Comparison of ENCODE assay signal across 16 mouse cellular contexts in the genomic region with DNA sequence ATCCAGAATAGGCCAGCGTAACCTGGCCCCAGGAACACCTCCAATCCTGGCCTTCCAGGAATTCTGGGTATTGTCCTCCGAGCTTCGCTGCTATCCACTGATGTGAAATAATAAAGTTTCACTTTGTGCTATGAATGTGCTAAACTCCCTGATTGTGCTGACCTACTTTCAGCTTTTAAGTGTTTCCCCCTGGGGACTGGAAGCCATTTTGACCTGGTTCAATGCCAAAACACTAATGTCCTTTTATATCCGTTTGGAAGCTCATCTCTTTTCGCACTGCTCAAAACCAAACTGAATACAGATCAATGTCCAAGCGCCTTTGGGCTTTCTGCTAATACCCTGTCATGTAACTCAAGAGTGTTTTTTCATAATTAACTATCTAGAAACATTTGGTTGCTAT. TPM values are rescaled to one million over a fixed set of nuclear protein-coding genes. Genes with fewer than 3 reads are reported as not detected.
DNase-seq lines count a peak whose midpoint lies in the region; ATAC-seq lines count a peak whose summit lies in the region.
"Had no signal": no experiment of that assay in that cellular context is flagged by ENCODE, and none has a peak within 500 bp of the region (broad histone marks: within the 10 kb centered on the region; RNA-seq: fewer than 3 reads in every experiment).

No protein-coding gene starts in this region.

- H3K4me3 ChIP-seq in heart, embryonic 10.5 days = no peak overlapping the region
- no peak overlapping the region for H3K4me3 ChIP-seq in neural tube, embryonic 15.5 days (replicated peaks)
- H3K4me3 ChIP-seq: embryonic facial prominence, embryonic 13.5 days had no signal

- H3K27me3 ChIP-seq in heart, embryonic 10.5 days (ENCODE audit: insufficient read depth, poor library complexity, severe bottlenecking) = no peaks in the 10 kb centered on the region
- no peaks in the 10 kb centered on the region for H3K27me3 ChIP-seq in neural tube, embryonic 15.5 days (replicated peaks)
- H3K27me3 ChIP-seq: embryonic facial prominence, embryonic 13.5 days had no signal

- no peaks in the 10 kb centered on the region for H3K9me3 ChIP-seq in heart, embryonic 10.5 days
- H3K9me3 ChIP-seq in neural tube, embryonic 15.5 days (replicated peaks) = no peaks in the 10 kb centered on the region
- H3K9me3 ChIP-seq: embryonic facial prominence, embryonic 13.5 days; G1E had no signal

- peaks cover 12% of the 10 kb centered on the region; the same call in 1 of the 2 replicates for H3K4me1 ChIP-seq in heart, embryonic 10.5 days
- H3K4me1 ChIP-seq in neural tube, embryonic 15.5 days = peaks cover 35% of the 10 kb centered on the region

- H3K27ac ChIP-seq in heart, embryonic 10.5 days = no peak overlapping the region
- peak overlapping the region; percentile 0; the same call in 1 of the 2 replicates for H3K27ac ChIP-seq in neural tube, embryonic 15.5 days (replicated peaks)
- H3K27ac ChIP-seq: embryonic facial prominence, embryonic 13.5 days; hindbrain, embryonic 14.5 days had no signal

- WGBS in heart, embryonic 10.5 days = 88% methylated on average over 6 of the region's 6 CpGs
- WGBS in neural tube, embryonic 15.5 days = 65% methylated on average over 6 of the region's 6 CpGs

- DNase-seq in heart, postnatal 10 days = peak; percentile 25 to 37
- no peak for DNase-seq in heart, embryonic 10.5 days (ENCODE audit: low spot score)
- DNase-seq in lung, postnatal 10 days = peak; percentile 19
- no peak for DNase-seq in lung, postnatal 4 days
- peak; percentile 71 for DNase-seq in MN1 (ENCODE audit: low spot score)
- no peak for DNase-seq in urinary bladder, adult 2 months (ENCODE audit: low spot score)
- DNase-seq: cerebellum, adult 9-11 months; forebrain, postnatal 0 days; gastrocnemius, postnatal 10 days; kidney, adult 8-10 months; left cerebral cortex, postnatal 4 days; lung, adult 2 months had no signal

- H3K36me3 ChIP-seq in heart, embryonic 10.5 days = peaks cover 2% of the 10 kb centered on the region; the same call in 1 of the 2 replicates
- 0 out of 2 replicates have a peak, but pooled peaks cover 6% of the 10 kb centered on the region for H3K36me3 ChIP-seq in neural tube, embryonic 15.5 days
- H3K36me3 ChIP-seq: G1E had no signal

- H3K9ac ChIP-seq in neural tube, embryonic 15.5 days (replicated peaks) = no peak overlapping the region
- H3K9ac ChIP-seq: embryonic facial prominence, embryonic 13.5 days; forebrain, postnatal 0 days; hindbrain, embryonic 14.5 days had no signal

- intact Hi-C loops in heart, postnatal 10 days (cut with DNase I) = no loop called here

- no peak for ATAC-seq in neural tube, embryonic 15.5 days (ENCODE audit: low FRiP score)
- ATAC-seq: forebrain, postnatal 0 days had no signal

- H3K4me2 ChIP-seq in neural tube, embryonic 15.5 days = no peak overlapping the region
- H3K4me2 ChIP-seq: embryonic facial prominence, embryonic 13.5 days; hindbrain, embryonic 14.5 days had no signal

RNA-seq across cellular contexts. Expression of gene Abat, which starts 22.2 kb away (rescaled TPM):
- total RNA-seq in heart, postnatal 10 days (2021) = 1 to 10 TPM; 4.8 to 6.0 TPM
- 34.7 and 41.8 TPM in 2 replicates for polyA plus RNA-seq in heart, embryonic 10.5 days (2016; fragmentation: Nextera tagmentation; extraction: Ambion mirVana)
- 111 TPM in 2 replicates for polyA plus RNA-seq in neural tube, embryonic 15.5 days (2015; fragmentation: Nextera tagmentation; extraction: Ambion mirVana)
- polyA plus RNA-seq in urinary bladder, adult 2 months (2012; rRNA removed) = 11.7 and 16.7 TPM in 2 replicates
- polyA plus RNA-seq: G1E had no signal

Comparison
In these comparisons a context has a peak if more than half of its experiments do, and no peak if none do; other contexts are left out.
1. DNase-seq: peak in heart, postnatal 10 days (2 of 2), lung, postnatal 10 days (single experiment) and MN1 (single experiment); none in heart, embryonic 10.5 days (single experiment), lung, postnatal 4 days (0 of 2) and urinary bladder, adult 2 months (single experiment).